Mouse (Mus musculus) urinary bladder, adult 18-20 months (tissue): Measurements from ENCODE around the gene Tlr13.
A peak's percentile ranks its signal among the peaks of the same experiment; 100 is the strongest.

Source experiments
- DNase-seq, 2 experiments: peaks; one replicate each; pipeline ENCODE4 v3.0.0; 2022; ENCODE audit warnings: low spot score in 2 of 2, mixed read lengths in 2 of 2

The Tlr13 gene

GRCm38 (mm10) chrX:106142936-106143335 is at the start of gene Tlr13:
Gene Tlr13, plus strand, starts transcription at chrX:106143204.
- no peak for DNase-seq

GRCm38 (mm10) chrX:106105464-106105863 is 37.5 kb upstream of the Tlr13 start:
- peak; percentile 4 to 11 for DNase-seq

DNA sequence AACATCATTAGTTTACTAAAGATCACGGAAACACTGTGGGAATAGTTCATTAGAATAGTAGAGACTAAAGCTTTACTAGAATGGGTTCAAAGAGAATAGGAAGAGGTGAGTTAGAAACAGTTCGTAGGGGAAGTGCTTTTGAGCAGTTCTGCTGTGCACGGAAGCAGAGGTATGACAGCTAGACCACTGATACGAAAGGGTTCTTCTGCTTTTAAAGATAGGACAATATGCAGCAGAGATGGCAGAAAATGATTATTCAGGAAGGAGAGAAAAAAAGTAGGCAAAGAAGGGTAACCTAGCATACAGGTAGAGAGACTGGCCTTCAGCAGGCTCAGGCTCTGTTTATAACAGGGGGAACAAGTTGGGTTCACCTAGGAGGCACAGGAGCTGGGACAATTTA is 29.1 kb upstream of the Tlr13 start:
- DNase-seq: no peak

DNA sequence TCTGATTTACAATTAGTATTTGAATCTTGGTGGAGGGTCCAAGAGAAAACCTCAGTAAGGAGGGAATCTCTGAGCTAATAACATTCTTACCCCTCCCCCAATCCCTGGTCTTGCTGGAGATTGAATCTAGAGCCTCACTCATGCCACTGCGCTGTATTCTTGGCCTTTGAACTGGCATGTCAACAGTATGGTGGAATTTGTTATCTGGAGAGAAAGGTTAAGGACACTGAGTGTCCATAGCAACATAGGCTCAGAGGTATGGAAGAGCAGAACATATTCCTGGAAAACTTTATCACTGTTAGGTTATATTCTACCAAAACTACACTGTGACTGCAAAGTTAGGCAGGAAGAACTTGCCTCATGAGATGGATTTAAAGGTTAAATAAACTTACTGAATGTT is 28.3 kb upstream of the Tlr13 start:
- DNase-seq: no peak

DNA sequence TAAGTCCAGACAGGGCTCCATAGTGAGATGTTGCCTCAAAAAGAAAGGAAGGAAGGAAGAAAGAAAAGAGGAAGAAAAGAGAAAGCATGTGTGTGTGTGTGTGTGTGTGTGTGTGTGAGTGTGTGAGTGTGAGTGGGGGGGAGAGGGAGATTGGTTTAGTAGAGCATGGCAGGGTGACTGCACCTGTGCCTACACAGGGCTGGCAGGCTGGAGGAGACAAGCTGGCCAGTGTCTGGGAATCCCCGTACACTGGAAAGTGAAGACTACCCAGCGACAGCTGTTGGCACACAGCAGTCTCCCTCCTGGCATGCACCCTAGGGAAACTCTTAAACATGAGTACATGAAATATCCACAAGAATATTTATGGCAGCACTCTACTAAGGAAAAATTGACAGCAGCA is 20.2 kb upstream of the Tlr13 start:
- no peak for DNase-seq

GRCm38 (mm10) chrX:106128283-106128682 is 14.7 kb upstream of the Tlr13 start:
- no peak for DNase-seq

DNA sequence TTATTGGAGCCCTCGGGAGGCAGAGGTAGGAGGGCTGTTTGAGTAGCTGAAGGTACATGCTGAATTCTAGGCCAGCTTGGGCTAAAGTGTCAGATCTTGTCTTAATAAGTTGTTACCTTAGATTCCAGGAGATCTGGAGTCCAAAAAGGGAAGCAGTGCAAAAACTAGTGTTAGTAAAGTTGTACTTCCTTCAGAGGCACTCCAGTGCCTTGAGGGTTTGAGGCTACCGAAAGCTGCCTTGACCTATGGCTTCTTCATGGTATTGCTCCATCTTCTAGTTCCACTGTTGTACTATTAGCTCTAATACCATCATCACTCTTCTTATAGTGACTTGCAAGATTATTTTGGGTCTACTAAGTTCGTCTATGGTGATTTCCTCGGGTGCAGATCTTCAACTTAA is 13.1 kb upstream of the Tlr13 start:
- no peak for DNase-seq

GRCm38 (mm10) chrX:106134916-106135315 is 8.1 kb upstream of the Tlr13 start:
- DNase-seq: no peak

GRCm38 (mm10) chrX:106135484-106135883 is 7.5 kb upstream of the Tlr13 start:
- no peak for DNase-seq

DNA sequence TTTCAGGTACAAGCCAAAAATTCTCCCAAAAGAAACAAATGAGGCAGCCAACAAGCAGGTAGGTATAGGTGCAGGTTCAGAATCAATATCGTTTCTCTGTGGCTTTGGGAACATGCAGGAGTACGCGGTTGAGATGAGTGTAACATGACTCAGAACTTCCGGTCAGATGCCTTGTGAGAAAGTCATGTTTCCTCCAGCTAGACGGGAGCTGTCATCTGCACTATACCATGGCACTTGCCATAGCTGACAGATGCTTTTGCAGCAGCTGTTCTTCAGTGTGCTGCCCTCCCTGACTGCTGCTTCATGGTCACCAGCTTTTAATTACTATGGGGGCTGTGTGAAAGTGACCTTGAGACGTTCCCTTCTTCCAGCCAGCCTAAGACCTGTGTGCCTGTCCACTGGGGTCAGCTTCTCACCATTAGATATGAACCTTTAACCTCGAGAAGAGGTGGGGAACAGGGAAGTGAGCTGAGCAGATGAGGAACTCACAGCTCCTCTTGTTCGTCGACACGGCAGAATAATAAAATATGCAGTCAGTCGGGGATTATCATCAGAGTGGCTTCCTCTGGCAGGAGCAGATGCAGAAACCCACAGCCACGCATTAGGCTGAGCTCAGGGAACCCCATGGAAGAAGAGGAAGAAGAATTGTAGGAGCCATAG is 7.0 kb upstream of the Tlr13 start:
- DNase-seq: no peak

- DNase-seq: no peak
Measured at GRCm38 (mm10) chrX:106139309-106140070, 3.5 kb upstream of the Tlr13 start.

- no peak for DNase-seq
Measured at GRCm38 (mm10) chrX:106148185-106148584, 5.2 kb downstream of the Tlr13 start.

- no peak for DNase-seq
Measured at GRCm38 (mm10) chrX:106149460-106149859, 6.5 kb downstream of the Tlr13 start.

- DNase-seq: no peak
Measured at GRCm38 (mm10) chrX:106154180-106154586, 11.2 kb downstream of the Tlr13 start.

DNA sequence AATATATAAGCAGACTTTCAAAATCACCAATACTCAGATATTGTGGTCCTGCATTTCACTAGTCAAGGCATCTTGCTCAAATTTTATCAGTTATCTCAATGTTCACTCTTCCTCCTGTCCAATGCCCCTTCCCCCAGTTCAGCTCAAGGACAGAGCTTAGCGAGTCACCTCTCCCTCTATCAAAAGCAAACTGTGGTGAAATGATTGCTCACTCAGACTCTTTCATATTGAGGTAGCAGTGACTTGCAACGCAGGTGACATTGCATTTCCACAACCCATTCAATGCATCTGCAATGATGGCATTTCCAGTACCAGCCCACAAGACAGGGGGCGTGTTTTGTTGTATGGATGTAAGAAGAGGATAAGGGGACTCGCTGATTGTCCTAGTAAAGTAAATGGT is 12.9 kb downstream of the Tlr13 start:
- no peak for DNase-seq

DNA sequence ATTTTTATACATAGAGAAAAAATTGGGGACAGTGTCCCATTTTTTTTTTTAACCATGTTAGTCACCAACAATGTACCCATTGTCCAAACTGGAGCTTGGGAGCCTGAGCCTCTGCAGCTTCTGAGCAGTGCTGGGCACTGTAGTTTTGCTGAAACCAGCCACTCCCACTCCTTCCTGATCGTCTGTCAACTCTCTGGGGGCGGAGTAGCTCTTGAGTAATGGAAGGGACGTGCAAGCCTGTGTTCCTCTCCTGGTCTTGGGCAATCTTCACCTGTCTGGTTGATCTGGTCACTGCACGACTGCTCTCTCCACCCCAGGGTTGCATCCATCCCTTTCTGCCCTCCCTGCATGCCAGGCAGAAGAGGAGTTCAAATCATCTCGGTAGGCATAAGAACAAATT is 21.0 kb downstream of the Tlr13 start:
- DNase-seq: no peak

DNA sequence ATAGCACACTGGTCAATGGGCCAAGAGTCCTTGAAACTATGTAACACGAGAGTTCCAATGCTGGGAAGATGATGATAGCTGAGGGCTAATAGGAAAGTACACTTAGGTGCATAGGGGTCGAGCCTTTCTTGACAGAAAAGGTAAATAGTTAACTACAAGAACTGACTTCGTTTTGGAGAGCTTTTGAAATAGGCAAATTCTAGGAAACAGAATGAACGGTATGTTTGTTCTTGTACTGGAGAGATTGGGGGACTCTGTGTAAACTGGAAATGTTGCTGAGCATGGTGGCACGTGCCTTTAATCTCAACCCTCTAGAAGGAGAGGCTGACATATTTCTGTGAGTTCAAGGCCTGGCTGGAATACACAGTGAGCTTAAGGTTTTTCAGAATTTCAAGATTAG is 21.6 kb downstream of the Tlr13 start:
- no peak for DNase-seq

DNA sequence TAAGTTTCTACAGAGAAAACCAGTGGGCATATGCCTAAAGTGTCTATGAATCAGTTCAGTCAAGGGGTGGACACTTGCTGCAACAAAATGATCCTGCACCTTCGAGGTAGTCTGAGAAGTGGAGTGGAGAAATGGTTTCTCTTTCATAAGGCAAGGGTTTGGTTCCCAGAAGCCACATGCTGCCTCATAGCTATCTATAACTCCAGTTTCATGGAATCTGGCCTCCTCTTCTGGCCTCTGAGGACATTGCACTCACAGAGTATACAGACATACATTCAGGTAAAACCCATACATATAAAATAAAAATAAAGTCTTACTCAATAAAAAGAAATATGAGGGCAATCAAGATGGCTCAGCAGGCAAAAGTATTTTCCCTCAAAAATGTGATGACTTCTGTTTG is 22.1 kb downstream of the Tlr13 start:
- no peak for DNase-seq

DNA sequence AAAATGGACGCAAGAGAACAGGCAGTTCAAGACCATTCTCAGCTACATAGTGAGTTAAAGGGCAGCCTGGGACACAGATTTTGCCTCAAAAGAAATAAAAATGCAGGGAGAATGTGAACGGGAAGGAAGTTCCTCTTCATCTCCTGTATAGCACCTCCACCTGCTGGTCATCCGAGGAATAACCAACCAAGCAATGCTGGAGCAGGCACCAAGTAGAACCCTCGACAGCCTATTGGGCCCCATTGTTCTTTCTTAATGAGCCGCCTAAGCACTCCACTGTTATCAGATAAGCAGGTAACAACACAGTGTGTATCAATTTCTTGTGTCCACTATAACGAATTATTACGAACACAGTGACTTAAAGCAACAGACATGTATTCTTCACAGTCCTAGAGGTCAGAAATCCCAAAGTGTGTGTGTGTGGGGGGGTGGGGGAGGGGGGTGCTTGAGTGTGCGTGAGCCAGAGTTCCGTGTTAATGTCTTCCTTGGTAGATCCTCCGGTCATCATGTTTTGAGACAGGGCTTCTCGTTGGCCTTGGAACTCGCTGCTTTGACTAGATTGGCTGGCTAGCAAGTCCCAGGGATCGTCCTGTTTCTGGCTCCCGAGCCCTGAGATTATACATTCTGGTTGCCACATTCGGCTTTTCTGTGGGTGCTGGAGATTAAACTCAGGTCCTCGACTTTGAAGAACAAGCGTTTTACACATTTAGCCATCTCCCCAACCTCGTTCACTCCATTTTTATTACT is 28.3 kb downstream of the Tlr13 start:
- peak; percentile 19 to 34 for DNase-seq

DNA sequence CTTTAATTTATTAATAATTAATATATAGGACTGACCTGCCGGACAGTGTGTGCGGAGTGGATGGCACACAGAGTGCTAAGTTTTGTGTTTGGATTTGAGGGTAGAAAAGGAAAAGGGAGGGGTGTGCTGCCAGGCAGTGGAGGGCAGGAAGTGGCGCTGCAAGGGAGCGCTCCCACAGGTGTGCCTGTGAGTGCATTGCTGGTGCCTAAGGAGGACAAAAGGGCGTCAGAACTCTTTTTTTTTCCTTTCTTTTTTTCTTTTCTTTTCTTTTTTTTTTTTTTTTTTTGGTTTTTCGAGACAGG is 28.8 kb downstream of the Tlr13 start:
- DNase-seq: no peak

DNA sequence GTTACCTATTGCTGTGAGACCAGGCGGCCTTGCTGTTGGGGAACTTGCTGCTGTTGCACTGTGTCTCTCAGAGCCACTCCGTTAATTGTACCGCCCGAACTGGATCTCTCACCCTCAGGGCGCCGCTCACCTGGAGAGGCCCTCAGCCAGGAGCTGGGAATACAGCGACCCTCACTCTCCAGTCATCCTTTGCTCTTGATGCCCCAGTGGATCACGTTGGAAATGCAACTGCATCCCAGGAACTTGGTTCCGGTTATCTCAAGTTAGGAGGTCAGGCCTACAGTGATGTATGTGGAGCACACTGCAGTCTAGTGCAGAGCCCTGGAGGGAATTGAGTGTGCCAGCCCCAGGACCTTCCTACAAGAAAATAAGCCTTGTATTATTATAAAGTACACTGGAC is 33.3 kb downstream of the Tlr13 start:
- DNase-seq: no peak

DNA sequence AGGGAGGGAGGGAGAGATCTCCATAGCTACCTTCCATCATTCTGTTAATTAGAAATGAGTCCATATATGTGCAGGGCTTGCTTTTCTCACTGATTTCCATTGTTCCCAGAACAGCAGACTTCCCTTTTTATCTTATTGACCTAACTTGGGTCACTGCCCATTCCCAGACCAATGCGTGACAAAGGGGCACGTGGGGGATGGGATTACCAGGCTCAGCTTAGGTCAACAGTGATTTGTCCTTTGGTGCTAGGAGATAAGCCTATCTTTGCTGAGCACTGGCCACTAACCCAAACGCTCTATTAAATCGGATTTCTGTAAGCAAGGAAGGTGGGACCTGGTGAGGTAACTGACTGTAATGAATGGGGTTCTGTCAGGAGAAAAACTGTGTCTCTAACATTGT is 41.3 kb downstream of the Tlr13 start:
- no peak for DNase-seq

GRCm38 (mm10) chrX:106185706-106186105 is 42.7 kb downstream of the Tlr13 start:
- DNase-seq: no peak
